Comparison of ENCODE assay signal across 9 mouse cellular contexts in genomic region chr14:34570294-34570693, GRCm38 (mm10). TPM values are rescaled to one million over a fixed set of nuclear protein-coding genes. Genes with fewer than 3 reads are reported as not detected.
A peak's percentile ranks its signal among the peaks of the same experiment; 100 is the strongest.
DNase-seq lines count a peak whose midpoint lies in the region; ATAC-seq and TF ChIP-seq lines count a peak whose summit lies in the region.
"Had no signal": no experiment of that assay in that cellular context is flagged by ENCODE, and none has a peak within 500 bp of the region (broad histone marks: within the 10 kb centered on the region; RNA-seq: fewer than 3 reads in every experiment).

No protein-coding gene starts in this region.

- DNase-seq in ES-E14 (ENCODE audit: low read depth, low spot score): peak; percentile 73
- peak; percentile 21 for DNase-seq in c-Kit-negative CD71-positive TER-119-positive erythroid progenitor cells, embryonic 14.5 days (ENCODE audit: low read depth, low spot score)
- peak; percentile 82 to 88 for DNase-seq in heart, postnatal 14 days
- DNase-seq in kidney, postnatal 4 days: peak; percentile 87 to 88
- DNase-seq in lung, adult 2 months: peak; percentile 72
- DNase-seq in ovary, postnatal 10 days (ENCODE audit: low spot score): peak; percentile 48
- DNase-seq in thymus, postnatal 10 days (ENCODE audit: low spot score in 2 of 2): peak; percentile 18 to 73

- WGBS in lung, adult 2 months: under 1% methylated on average over 6 of the region's 6 CpGs

- H3K4me1 ChIP-seq in ES-E14 (ENCODE audit: control insufficient read depth in 2 of 2, insufficient read depth in 2 of 2, low read length in 2 of 2, poor library complexity in 1 of 2): peaks cover 0 to 3% of the 10 kb centered on the region in 2 experiments; a peak in 1 of 4 replicates
- H3K4me1 ChIP-seq in lung, adult 2 months (ENCODE audit: control insufficient read depth, insufficient read depth, low read length): no peaks in the 10 kb centered on the region
- H3K4me1 ChIP-seq: liver, embryonic 15.5 days had no signal

- H3K9me3 ChIP-seq in ES-E14 (ENCODE audit: control insufficient read depth, insufficient read depth, low read depth, low read length): no peaks in the 10 kb centered on the region
- H3K9me3 ChIP-seq: liver, embryonic 15.5 days had no signal

- ATAC-seq in erythroid progenitor cell, adult 5-6 weeks (replicated peaks; ENCODE audit: low FRiP score, poor library complexity, severe bottlenecking): 0 out of 2 replicates have a peak, but pooled peaks have one; percentile 55

- H3K27ac ChIP-seq in ES-E14 (ENCODE audit: insufficient read depth, low read depth, low read length, poor library complexity, severe bottlenecking): no peak overlapping the region
- H3K27ac ChIP-seq: liver, embryonic 15.5 days had no signal

- no peak overlapping the region for H3K4me3 ChIP-seq in ES-E14 (ENCODE audit: insufficient read depth in 1 of 2, low read depth in 1 of 2, low read length in 2 of 2, poor library complexity in 1 of 2, severe bottlenecking in 1 of 2)
- no peak overlapping the region for H3K4me3 ChIP-seq in lung, adult 2 months (replicated peaks; ENCODE audit: extremely low read depth, low read depth, low read length)
- H3K4me3 ChIP-seq: liver, embryonic 15.5 days had no signal

- no peaks in the 10 kb centered on the region for H3K36me3 ChIP-seq in ES-E14 (ENCODE audit: control insufficient read depth, insufficient read depth, low read length, poor library complexity, severe bottlenecking)
- H3K36me3 ChIP-seq: liver, embryonic 15.5 days had no signal

- no peak for TF ChIP-seq POLR2A in lung, adult 2 months (IDR thresholded peaks at IDR 0.05; ENCODE audit: borderline replicate concordance, extremely low read depth, low read depth, low read length)

- H3K9ac ChIP-seq in ES-E14 (ENCODE audit: insufficient read depth, low read depth, low read length, poor library complexity, severe bottlenecking): no peak overlapping the region
- H3K9ac ChIP-seq: liver, embryonic 15.5 days had no signal

- peak; percentile 78 for TF ChIP-seq CTCF in lung, adult 2 months (IDR thresholded peaks at IDR 0.05; ENCODE audit: insufficient read depth, low read length)

- intact Hi-C loops in heart, postnatal 14 days (cut with DNase I): no loop called here

- in situ Hi-C loops in ES-E14 (cut with MboI; ENCODE audit: low sequenced_read_pairs in 2 of 2, unreplicated experiment in 2 of 2): loop anchor here in 1 of 2 experiments (10.0 kb wide), 1 partner anchor 135 kb away; no protein-coding TSS in a partner anchor

TF ChIP-seq in ES-E14, 5 proteins besides CTCF, POLR2A, EP300 and RAD21:
- TF ChIP-seq ZNF384 (IDR thresholded peaks at IDR 0.05; ENCODE audit: low read depth, low read length): no peak
- TF ChIP-seq ZC3H11A (IDR thresholded peaks at IDR 0.05; ENCODE audit: borderline replicate concordance, low read depth, low read length): peak; percentile 68; the same call in 1 of the 2 replicates

RNA-seq across cellular contexts. Expression of gene Ldb3, which starts 18.2 kb away (rescaled TPM):
- total RNA-seq in ES-E14 (2012; rRNA removed): 0.98 and 1.1 TPM in 2 replicates
- not detected in 2 replicates for total RNA-seq in erythroid progenitor cell, adult 5-6 weeks (2015; ENCODE audit: low replicate concordance)
- not detected in 2 replicates for total RNA-seq in erythroid progenitor cell, adult 5-6 weeks (2017; ENCODE audit: low replicate concordance)
- total RNA-seq in heart, postnatal 14 days (2021): 100 to 1,000 TPM; 877 to 926 TPM
- polyA plus RNA-seq in lung, adult 2 months (2012; rRNA removed): 26.6 and 81.2 TPM in 2 replicates

RNA-seq across cellular contexts. Expression of gene Opn4, which starts 29.6 kb away (rescaled TPM):
- total RNA-seq in ES-E14 (2012; rRNA removed): 0.31 and 0.53 TPM in 2 replicates
- total RNA-seq in erythroid progenitor cell, adult 5-6 weeks (2015; ENCODE audit: low replicate concordance): not detected in 2 replicates
- total RNA-seq in erythroid progenitor cell, adult 5-6 weeks (2017; ENCODE audit: low replicate concordance): not detected in 2 replicates
- 1 to 10 TPM; 2.2 to 2.3 TPM for total RNA-seq in heart, postnatal 14 days (2021)
- polyA plus RNA-seq in lung, adult 2 months (2012; rRNA removed): 0.22 TPM in 1 of 2 replicates, not detected in the other
- polyA plus RNA-seq: liver, embryonic 15.5 days had no signal

RNA-seq across cellular contexts. Expression of gene 9230112D13Rik, which starts 47.7 kb away (rescaled TPM):
- total RNA-seq in ES-E14 (2012; rRNA removed): not detected in 2 replicates
- total RNA-seq in erythroid progenitor cell, adult 5-6 weeks (2015; ENCODE audit: low replicate concordance): not detected in 2 replicates
- total RNA-seq in erythroid progenitor cell, adult 5-6 weeks (2017; ENCODE audit: low replicate concordance): not detected in 2 replicates
- total RNA-seq in heart, postnatal 14 days (2021): not detected
- not detected in 2 replicates for polyA plus RNA-seq in lung, adult 2 months (2012; rRNA removed)
- polyA plus RNA-seq: liver, embryonic 15.5 days had no signal

Comparison
In these comparisons a context has a peak if more than half of its experiments do, and no peak if none do; other contexts are left out.
1. DNase-seq: peak in every context shown above with its lines; median percentile 88 in kidney, postnatal 4 days; 85 in heart, postnatal 14 days; 73 in ES-E14; 72 in lung, adult 2 months; 48 in ovary, postnatal 10 days; 46 in thymus, postnatal 10 days; 21 in c-Kit-negative CD71-positive TER-119-positive erythroid progenitor cells, embryonic 14.5 days.
2. RNA of gene Ldb3, which starts 18.2 kb away (total RNA-seq): 877 to 926 TPM in heart, postnatal 14 days; 0.98 to 1.1 TPM in ES-E14 and not detected in erythroid progenitor cell, adult 5-6 weeks; every median in the first group is over 100 times any median in the second.